Mouse (Mus musculus): ENCODE measurements around the gene Wee1.

GRCm38 (mm10) chr7:110128566-110128965 lies 6.7 kb downstream of the Wee1 start:
- TF ChIP-seq GATA1 (IDR thresholded peaks at IDR 0.05; ENCODE audit: borderline replicate concordance, low read length) (no peak), FLI1 (IDR thresholded peaks at IDR 0.05; ENCODE audit: low read length) (no peak)

All from megakaryocyte, embryonic 14.5 days (primary cell).